Mouse (Mus musculus): ENCODE measurements around the gene Gm9573. TPM values are rescaled to one million over a fixed set of nuclear protein-coding genes. Genes with fewer than 3 reads are reported as not detected.

Gm9573 gene
- not detected for polyA plus RNA-seq (2017; shearing (Covaris generic))

GRCm38 (mm10) chr17:35626537-35626936 lies at the start of gene Gm9573:
Gene Gm9573, minus strand, starts transcription at chr17:35626637.

GRCm38 (mm10) chr17:35673416-35674035 lies 47.1 kb upstream of the Gm9573 start, which contains the start of gene Gtf2h4:
Gene Gtf2h4, minus strand, starts transcription at chr17:35673739.

GRCm38 (mm10) chr17:35667334-35668065 lies 41.1 kb upstream of the Gm9573 start, which contains the start of gene Vars2:
Gene Vars2, minus strand, starts transcription at chr17:35667592.

GRCm38 (mm10) chr17:35643609-35644236 lies 17.3 kb upstream of the Gm9573 start, which contains the start of gene Mucl3:
Gene Mucl3, minus strand, starts transcription at chr17:35643695.

GRCm38 (mm10) chr17:35601249-35601648 lies 25.2 kb downstream of the Gm9573 start, which contains the start of gene Sfta2:
Gene Sfta2, plus strand, starts transcription at chr17:35601549.

Other genes starting within 250 kb of the Gm9573 start
- 49.6 TPM for gene H2-Q4, start 247.0 kb downstream of the Gm9573 start, polyA plus RNA-seq (2017; shearing (Covaris generic))
- 973 TPM for gene H2-Q6, start 201.8 kb downstream of the Gm9573 start, polyA plus RNA-seq (2017; shearing (Covaris generic))
- 2,993 TPM for gene H2-Q7, start 187.5 kb downstream of the Gm9573 start, polyA plus RNA-seq (2017; shearing (Covaris generic))
- gene H2-Q10, start 156.5 kb downstream of the Gm9573 start, polyA plus RNA-seq (2017; shearing (Covaris generic)): 30.2 TPM
- not detected for gene Pou5f1, start 120.6 kb downstream of the Gm9573 start, polyA plus RNA-seq (2017; shearing (Covaris generic))
- gene Tcf19, start 109.8 kb downstream of the Gm9573 start, polyA plus RNA-seq (2017; shearing (Covaris generic)): 21.5 TPM
- gene Cchcr1, start 109.5 kb downstream of the Gm9573 start, polyA plus RNA-seq (2017; shearing (Covaris generic)): 17.8 TPM
- gene Psors1c2, start 93.4 kb downstream of the Gm9573 start, polyA plus RNA-seq (2017; shearing (Covaris generic)): not detected
- gene Cdsn, start 74.5 kb downstream of the Gm9573 start, polyA plus RNA-seq (2017; shearing (Covaris generic)): not detected
- not detected for gene 2300002M23Rik, start 59.2 kb downstream of the Gm9573 start, polyA plus RNA-seq (2017; shearing (Covaris generic))
- gene Sfta2, start 25.1 kb downstream of the Gm9573 start, polyA plus RNA-seq (2017; shearing (Covaris generic)): not detected
- 0.21 TPM for gene Mucl3, start 17.1 kb upstream of the Gm9573 start, polyA plus RNA-seq (2017; shearing (Covaris generic))
- 35.4 TPM for gene Vars2, start 41.0 kb upstream of the Gm9573 start, polyA plus RNA-seq (2017; shearing (Covaris generic))
- gene Gtf2h4, start 47.1 kb upstream of the Gm9573 start, polyA plus RNA-seq (2017; shearing (Covaris generic)): 29.3 TPM
- gene Ddr1, start 78.0 kb upstream of the Gm9573 start, polyA plus RNA-seq (2017; shearing (Covaris generic)): 4.8 TPM
- gene Ier3, start 195.0 kb upstream of the Gm9573 start, polyA plus RNA-seq (2017; shearing (Covaris generic)): 0.89 TPM
- gene Flot1, start 196.6 kb upstream of the Gm9573 start, polyA plus RNA-seq (2017; shearing (Covaris generic)): 48.6 TPM
- 154 TPM for gene Tubb5, start 211.7 kb upstream of the Gm9573 start, polyA plus RNA-seq (2017; shearing (Covaris generic))
- gene Mdc1, start 214.9 kb upstream of the Gm9573 start, polyA plus RNA-seq (2017; shearing (Covaris generic)): 17.8 TPM
- gene Nrm, start 234.7 kb upstream of the Gm9573 start, polyA plus RNA-seq (2017; shearing (Covaris generic)): 27.3 TPM
- 596 TPM for gene Ppp1r18, start 239.0 kb upstream of the Gm9573 start, polyA plus RNA-seq (2017; shearing (Covaris generic))